Mouse (Mus musculus): ENCODE data around the gene B3gntl1. TPM values are rescaled to one million over a fixed set of nuclear protein-coding genes. Genes with fewer than 3 reads are reported as not detected.

The B3gntl1 gene
- total and polyA plus RNA-seq, 2 experiments from 2014 or later: 6.1 to 11.0 TPM

DNA sequence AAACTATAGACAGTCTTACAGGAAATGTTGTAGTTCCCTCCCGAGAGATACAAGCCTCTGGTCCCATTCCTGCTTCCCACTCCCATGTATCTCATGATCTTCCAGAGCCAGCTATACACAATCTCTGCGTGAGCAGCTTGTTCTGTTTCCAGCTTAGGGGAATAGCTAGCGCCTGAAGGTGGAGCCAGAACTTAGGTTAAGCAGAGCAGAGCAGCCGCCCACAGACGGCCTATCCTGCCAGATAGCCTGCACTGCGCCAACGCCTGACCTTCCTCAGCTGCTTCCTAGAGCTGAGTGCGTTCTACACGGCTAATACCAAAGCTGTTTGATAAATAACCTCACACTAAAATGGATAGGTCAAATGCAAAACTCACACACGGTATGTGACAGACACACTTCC is 23.1 kb downstream of the B3gntl1 start:
- no peak overlapping the region for H3K4me3 ChIP-seq (ENCODE audit: low read depth, low read length)
- no peaks in the 10 kb centered on the region for H3K27me3 ChIP-seq (ENCODE audit: insufficient read depth, low read length)
- TF ChIP-seq CTCF (IDR thresholded peaks at IDR 0.05; ENCODE audit: low read depth): 0 out of 2 replicates have a peak, but pooled peaks have one; percentile 8
- no peak overlapping the region for H3K27ac ChIP-seq (ENCODE audit: low read depth, low read length)
- no peak overlapping the region for H3K9ac ChIP-seq
- no peak overlapping the region for H3K4me2 ChIP-seq (ENCODE audit: low read depth)
- peaks cover 8% of the 10 kb centered on the region; the same call in 1 of the 2 replicates for H3K36me3 ChIP-seq (ENCODE audit: insufficient read depth)
- H3K4me1 ChIP-seq (ENCODE audit: insufficient read depth): no peaks in the 10 kb centered on the region
- WGBS: 78% methylated on average over 10 of the region's 10 CpGs
- H3K9me3 ChIP-seq (ENCODE audit: low read length): no peaks in the 10 kb centered on the region
- ATAC-seq: no peak
- no peak for DNase-seq

DNA sequence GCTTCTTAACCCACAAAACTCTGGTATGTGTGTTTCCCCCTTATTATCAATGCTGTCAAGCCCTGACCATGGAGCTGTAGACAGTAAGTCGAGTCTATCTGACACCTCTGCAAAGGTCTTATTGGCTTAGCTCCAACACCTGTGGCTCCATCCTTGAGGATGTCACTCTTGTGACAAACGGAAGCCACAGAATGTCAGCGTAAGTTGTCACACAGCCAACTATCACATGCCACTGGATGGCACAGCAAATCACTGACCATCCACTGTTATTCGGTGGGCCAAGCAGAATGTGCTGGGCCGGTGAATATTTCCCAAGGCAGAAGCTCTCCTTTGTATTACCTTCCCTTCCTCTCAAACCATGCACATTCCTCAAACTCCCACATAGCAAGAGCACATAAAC is 24.8 kb downstream of the B3gntl1 start:
- no peak overlapping the region for H3K27ac ChIP-seq (ENCODE audit: low read depth, low read length)
- TF ChIP-seq CTCF (IDR thresholded peaks at IDR 0.05; ENCODE audit: low read depth): no peak
- H3K36me3 ChIP-seq (ENCODE audit: insufficient read depth): peaks cover 8% of the 10 kb centered on the region; the same call in 1 of the 2 replicates
- H3K9me3 ChIP-seq (ENCODE audit: low read length): no peaks in the 10 kb centered on the region
- H3K4me1 ChIP-seq (ENCODE audit: insufficient read depth): no peaks in the 10 kb centered on the region
- DNase-seq (no peak), ATAC-seq (no peak)
- H3K4me3 ChIP-seq (ENCODE audit: low read depth, low read length): no peak overlapping the region
- H3K4me2 ChIP-seq (ENCODE audit: low read depth): no peak overlapping the region
- H3K27me3 ChIP-seq (ENCODE audit: insufficient read depth, low read length): no peaks in the 10 kb centered on the region
- 90% methylated on average over 5 of the region's 5 CpGs for WGBS
- H3K9ac ChIP-seq: no peak overlapping the region

DNA sequence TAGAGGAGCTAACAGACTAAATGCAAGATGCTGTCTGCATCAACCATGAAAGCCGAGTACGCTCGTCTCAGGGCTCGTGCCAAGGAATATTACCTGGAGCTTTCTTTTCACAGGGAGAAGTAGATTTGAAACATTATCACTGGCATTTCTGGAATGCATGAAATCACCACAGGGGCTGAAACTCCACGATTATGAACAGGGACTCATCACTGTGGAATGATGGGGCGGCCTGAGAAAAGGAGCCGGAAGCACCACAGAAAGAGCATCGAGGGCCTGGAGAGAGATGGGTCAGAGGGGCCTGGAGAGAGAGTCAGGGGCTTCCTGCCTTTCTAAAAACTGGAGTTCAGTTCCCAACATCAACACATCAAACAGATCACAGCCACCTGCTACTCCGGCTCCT is 25.6 kb downstream of the B3gntl1 start:
- Histone ChIP-seq H3K4me1 (ENCODE audit: insufficient read depth) (no peaks in the 10 kb centered on the region), H3K27me3 (ENCODE audit: insufficient read depth, low read length) (no peaks in the 10 kb centered on the region), H3K4me3 (ENCODE audit: low read depth, low read length) (no peak overlapping the region), H3K36me3 (ENCODE audit: insufficient read depth) (peaks cover 8% of the 10 kb centered on the region; the same call in 1 of the 2 replicates), H3K9ac (no peak overlapping the region), H3K9me3 (ENCODE audit: low read length) (no peaks in the 10 kb centered on the region), H3K27ac (ENCODE audit: low read depth, low read length) (no peak overlapping the region), H3K4me2 (ENCODE audit: low read depth) (no peak overlapping the region)
- WGBS: 87% methylated on average over 9 of the region's 9 CpGs
- no peak for DNase-seq
- ATAC-seq: no peak
- TF ChIP-seq CTCF (IDR thresholded peaks at IDR 0.05; ENCODE audit: low read depth): no peak

DNA sequence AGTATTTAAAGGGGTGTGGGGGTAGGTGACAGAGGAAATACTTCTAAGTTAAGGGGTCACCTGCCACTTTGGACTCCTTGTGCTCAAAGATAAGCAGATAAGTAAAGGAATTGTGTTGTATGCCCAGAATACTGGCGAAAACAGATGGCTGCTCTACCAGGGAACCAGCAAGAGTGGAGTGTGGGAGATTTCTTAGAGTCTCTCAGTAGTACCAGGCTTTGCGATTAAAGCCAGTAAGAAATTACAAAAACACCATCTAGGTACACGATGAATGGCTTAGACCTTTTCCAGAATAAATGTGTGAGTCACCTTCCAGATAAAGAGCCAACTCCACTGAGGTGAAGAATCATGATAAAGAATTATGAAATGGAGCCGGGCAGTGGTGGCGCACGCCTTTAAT is 27.6 kb downstream of the B3gntl1 start:
- 94% methylated on average over 6 of the region's 6 CpGs for WGBS
- DNase-seq (no peak), ATAC-seq (no peak)
- H3K9ac ChIP-seq: no peak overlapping the region
- no peaks in the 10 kb centered on the region for H3K4me1 ChIP-seq (ENCODE audit: insufficient read depth)
- H3K9me3 ChIP-seq (ENCODE audit: low read length): no peaks in the 10 kb centered on the region
- H3K4me2 ChIP-seq (ENCODE audit: low read depth): no peak overlapping the region
- TF ChIP-seq CTCF (IDR thresholded peaks at IDR 0.05; ENCODE audit: low read depth): no peak
- H3K27ac ChIP-seq (ENCODE audit: low read depth, low read length): no peak overlapping the region
- H3K27me3 ChIP-seq (ENCODE audit: insufficient read depth, low read length): no peaks in the 10 kb centered on the region
- no peak overlapping the region for H3K4me3 ChIP-seq (ENCODE audit: low read depth, low read length)
- peaks cover 8% of the 10 kb centered on the region; the same call in 1 of the 2 replicates for H3K36me3 ChIP-seq (ENCODE audit: insufficient read depth)

DNA sequence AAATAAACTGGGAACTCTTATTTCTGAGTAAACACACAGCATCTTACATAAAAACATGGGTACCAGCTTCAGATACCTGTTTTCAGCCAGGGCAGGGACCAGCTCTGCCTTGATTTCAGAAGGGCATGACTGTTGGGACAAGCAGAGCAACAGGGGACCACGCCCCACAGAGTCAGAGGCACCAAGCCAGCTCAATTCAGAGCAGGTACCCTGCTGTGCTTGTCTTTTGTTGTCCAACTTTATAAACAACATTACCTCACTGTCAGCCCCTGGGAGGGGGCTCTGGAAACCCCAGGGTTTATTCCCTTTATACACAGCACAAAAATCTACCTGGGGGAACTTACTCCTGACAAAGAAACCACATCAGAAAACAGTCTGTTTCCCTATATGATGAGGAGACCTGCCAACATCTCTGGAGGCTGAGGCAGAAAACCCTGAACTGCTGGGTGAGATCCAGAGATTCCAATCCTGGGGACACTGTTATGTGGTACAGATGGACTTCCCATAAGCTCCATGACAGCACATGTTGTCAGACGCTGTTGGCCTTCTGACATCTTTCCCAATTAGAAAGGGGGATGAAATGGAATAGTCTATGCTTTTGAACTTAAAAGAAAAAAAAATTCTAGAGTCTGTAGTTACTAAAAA is 31.3 kb downstream of the B3gntl1 start:
- H3K36me3 ChIP-seq (ENCODE audit: insufficient read depth): peaks cover 26% of the 10 kb centered on the region
- TF ChIP-seq CTCF (IDR thresholded peaks at IDR 0.05; ENCODE audit: low read depth): no peak
- 43% methylated on average over 2 of the region's 2 CpGs for WGBS
- DNase-seq (no peak), ATAC-seq (no peak)
- H3K4me1 ChIP-seq (ENCODE audit: insufficient read depth): no peaks in the 10 kb centered on the region
- H3K27me3 ChIP-seq (ENCODE audit: insufficient read depth, low read length): no peaks in the 10 kb centered on the region
- no peak overlapping the region for H3K9ac ChIP-seq
- H3K4me2 ChIP-seq (ENCODE audit: low read depth): no peak overlapping the region
- H3K9me3 ChIP-seq (ENCODE audit: low read length): no peaks in the 10 kb centered on the region
- H3K4me3 ChIP-seq (ENCODE audit: low read depth, low read length): no peak overlapping the region
- no peak overlapping the region for H3K27ac ChIP-seq (ENCODE audit: low read depth, low read length)

DNA sequence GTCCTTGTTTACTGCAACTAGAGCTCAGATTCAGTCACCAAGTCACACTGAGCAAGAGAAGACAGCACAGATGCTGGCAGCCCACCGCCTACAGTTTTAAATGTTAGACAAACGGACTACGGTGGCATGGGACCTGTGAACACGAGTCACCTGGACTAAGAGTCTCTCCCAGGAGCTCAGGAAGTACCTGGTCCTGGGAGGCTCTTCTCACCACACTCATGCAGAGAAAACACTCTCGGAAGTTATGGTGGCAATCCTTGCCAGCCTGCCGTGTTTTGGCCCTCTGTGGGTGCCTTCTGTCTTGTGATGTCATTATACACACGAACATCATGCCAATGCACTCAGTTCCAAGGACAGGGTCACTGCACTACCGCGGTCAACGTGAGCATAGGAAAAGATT is 36.3 kb downstream of the B3gntl1 start:
- DNase-seq: no peak
- ATAC-seq: no peak
- Histone ChIP-seq H3K4me3 (ENCODE audit: low read depth, low read length) (no peak overlapping the region), H3K4me2 (ENCODE audit: low read depth) (no peak overlapping the region), H3K36me3 (ENCODE audit: insufficient read depth) (peaks cover 26% of the 10 kb centered on the region), H3K9me3 (ENCODE audit: low read length) (no peaks in the 10 kb centered on the region), H3K27me3 (ENCODE audit: insufficient read depth, low read length) (no peaks in the 10 kb centered on the region), H3K27ac (ENCODE audit: low read depth, low read length) (no peak overlapping the region), H3K9ac (no peak overlapping the region), H3K4me1 (ENCODE audit: insufficient read depth) (no peaks in the 10 kb centered on the region)
- 93% methylated on average over 10 of the region's 10 CpGs for WGBS
- TF ChIP-seq CTCF (IDR thresholded peaks at IDR 0.05; ENCODE audit: low read depth): no peak

DNA sequence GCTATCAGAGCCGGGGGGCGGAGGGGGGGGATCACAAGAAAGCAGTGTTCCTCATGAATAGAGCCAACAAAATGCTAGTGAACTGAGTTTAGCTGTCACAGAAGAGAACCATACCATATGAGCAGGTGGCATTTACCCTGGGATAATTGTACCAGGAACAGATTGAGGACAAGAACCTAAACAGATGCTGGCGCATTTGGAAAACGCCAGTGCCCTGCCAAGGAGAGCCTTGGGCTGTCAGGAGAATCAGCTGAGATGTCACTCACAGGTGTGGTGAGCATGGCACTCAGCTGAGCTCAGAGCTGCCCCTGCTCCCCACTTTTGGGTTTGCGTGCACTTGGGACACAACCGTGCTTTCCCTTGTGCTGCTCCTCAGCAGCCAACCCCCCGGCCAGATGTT is 41.5 kb downstream of the B3gntl1 start:
- Histone ChIP-seq H3K4me3 (ENCODE audit: low read depth, low read length) (no peak overlapping the region), H3K4me1 (ENCODE audit: insufficient read depth) (no peaks in the 10 kb centered on the region), H3K9ac (no peak overlapping the region), H3K4me2 (ENCODE audit: low read depth) (no peak overlapping the region), H3K9me3 (ENCODE audit: low read length) (no peaks in the 10 kb centered on the region), H3K36me3 (ENCODE audit: insufficient read depth) (peaks cover 7% of the 10 kb centered on the region; the same call in 1 of the 2 replicates), H3K27me3 (ENCODE audit: insufficient read depth, low read length) (no peaks in the 10 kb centered on the region), H3K27ac (ENCODE audit: low read depth, low read length) (no peak overlapping the region)
- 74% methylated on average over 7 of the region's 7 CpGs for WGBS
- TF ChIP-seq CTCF (IDR thresholded peaks at IDR 0.05; ENCODE audit: low read depth): no peak
- DNase-seq (peak; percentile 31), ATAC-seq (peak; percentile 48)
